Mouse (Mus musculus) C2C12 (cell line): Measurements from ENCODE around the gene Vmn1r194. TPM values are rescaled to one million over a fixed set of nuclear protein-coding genes. Genes with fewer than 3 reads are reported as not detected.
"Not testable (repeated sequence)": the region's sequence is repeated elsewhere in the genome, so short reads cannot be mapped to it uniquely, and the experiment has no call there.

Experiments used
- H3K27me3 ChIP-seq: one replicate; pipeline ENCODE4 v1.6.1; 2011; ENCODE audit not compliant: control insufficient read depth, insufficient read depth, insufficient read length
- H3K36me3 ChIP-seq: one replicate; pipeline ENCODE4 v1.6.1; 2011; ENCODE audit not compliant: control insufficient read depth, insufficient read depth
- H3K4me3 ChIP-seq: one replicate; pipeline ENCODE4 v1.5.1; 2011; ENCODE audit warnings: mild to moderate bottlenecking, control low read depth; ENCODE audit not compliant: poor library complexity, insufficient read depth, severe bottlenecking
- H3K79me2 ChIP-seq: one replicate; pipeline ENCODE4 v1.6.1; 2011; ENCODE audit not compliant: control insufficient read depth, insufficient read depth
- H3K79me3 ChIP-seq: one replicate; pipeline ENCODE4 v1.6.1; 2011; ENCODE audit warnings: low read depth, control low read depth
- H3ac ChIP-seq: one replicate; pipeline ENCODE3; 2011; ENCODE audit warnings: low read depth; ENCODE audit not compliant: control insufficient read depth, insufficient read length
- CEBPB ChIP-seq: IDR thresholded peaks from one replicate; pipeline ENCODE4 v1.6.1; 2011; ENCODE audit warnings: low read depth, mild to moderate bottlenecking, control low read depth, moderate library complexity
- CTCF ChIP-seq: IDR thresholded peaks from one replicate; pipeline ENCODE4 v1.5.1; 2011; ENCODE audit not compliant: control insufficient read depth, insufficient read depth, insufficient read length
- FOSL1 ChIP-seq: IDR thresholded peaks from one replicate; pipeline ENCODE4 v1.8.0; 2011; ENCODE audit warnings: mild to moderate bottlenecking, low read length; ENCODE audit not compliant: poor library complexity, insufficient read depth, severe bottlenecking
- MAX ChIP-seq: IDR thresholded peaks from one replicate; pipeline ENCODE4 v1.6.1; 2011; ENCODE audit warnings: mild to moderate bottlenecking, control low read depth
- MYOD1 ChIP-seq: IDR thresholded peaks from one replicate; pipeline ENCODE4 v1.6.1; 2011; ENCODE audit warnings: low read depth; ENCODE audit not compliant: control insufficient read depth, insufficient read length
- MYOG ChIP-seq: IDR thresholded peaks from one replicate; pipeline ENCODE4 v1.6.1; 2011; ENCODE audit not compliant: control insufficient read depth, insufficient read length; ENCODE audit errors: extremely low read depth
- USF1 ChIP-seq: IDR thresholded peaks from one replicate; pipeline ENCODE4 v1.6.1; 2011; ENCODE audit warnings: low read depth, mild to moderate bottlenecking, control low read depth, moderate library complexity
- long read RNA-seq, 2 experiments: library from polyadenylated mRNA; unstranded; transcript quantifications; one replicate each; pipeline ENCODE4 v2.0.0; 2019 to 2020
- microRNA-seq: library from miRNA; unstranded; fragments of <30 nt; microRNA quantifications from one replicate; pipeline ENCODE4, GENCODE M21; 2019; ENCODE audit warnings: borderline microRNAs expressed
- polyA plus RNA-seq: library from polyadenylated mRNA; unstranded; fragments of >200 nt; fragmentation: generic; extraction: Trizol; gene quantifications from one replicate; pipeline ENCODE4 v1.2.1, GENCODE M21; 2012; ENCODE audit warnings: missing spikeins

The Vmn1r194 gene
- not detected for polyA plus RNA-seq
- long read RNA-seq, experiment 1: 0 reads
- long read RNA-seq, experiment 2: 0 reads

DNA sequence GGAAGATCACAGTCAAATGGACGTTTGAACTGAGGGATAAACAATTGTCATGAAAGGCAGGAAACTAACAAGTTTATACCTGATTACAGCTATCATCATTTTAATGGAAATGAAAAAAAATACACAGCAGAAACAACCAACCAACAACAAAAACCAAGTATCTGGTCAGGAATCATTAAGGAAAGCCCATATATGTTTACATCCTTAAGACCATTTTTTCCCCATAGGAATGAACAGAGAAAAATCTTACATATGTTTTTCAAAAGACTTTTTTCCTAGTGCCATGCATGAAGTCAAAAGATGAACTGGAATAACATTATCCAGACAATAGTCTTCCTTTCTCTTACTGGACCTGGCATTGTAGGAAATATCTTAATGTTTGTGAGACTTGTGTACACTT is at the start of gene Vmn1r194:
TSS of gene Vmn1r194 (plus strand) at position 301 of the 400 bp plus-strand sequence.
- Histone ChIP-seq H3K79me2 (no peaks in the 10 kb centered on the region), H3K4me3 (no peak within 1 kb of the TSS), H3ac (no peak within 1 kb of the TSS), H3K79me3 (no peaks in the 10 kb centered on the region), H3K36me3 (no peaks in the 10 kb centered on the region), H3K27me3 (no peaks in the 10 kb centered on the region)
- no peak for TF ChIP-seq CTCF
- TF ChIP-seq MYOG: no peak

DNA sequence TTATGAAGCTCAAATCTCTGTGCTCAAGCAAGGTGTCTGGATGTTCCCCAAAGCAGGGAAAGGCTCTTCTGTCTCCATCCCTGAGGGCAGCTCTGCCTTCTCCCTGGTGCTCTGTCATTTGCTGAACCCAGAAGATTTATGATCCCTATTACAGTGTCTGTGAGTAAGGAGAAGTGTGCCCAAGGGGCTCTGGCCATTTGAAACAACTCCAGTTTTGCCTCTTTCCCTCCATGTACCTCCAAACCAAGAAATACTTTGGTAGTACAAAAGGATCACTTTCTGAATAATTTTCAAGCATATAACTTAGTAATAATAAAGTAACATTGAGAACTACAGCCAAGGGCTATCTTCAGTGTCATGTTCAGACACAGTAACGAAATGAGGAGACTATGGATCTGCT is 21.0 kb upstream of the Vmn1r194 start, which contains the start of gene Vmn1r193:
TSS of gene Vmn1r193 (minus strand) at position 101 of the 400 bp plus-strand sequence.
- not testable (repeated sequence) for H3K79me3 ChIP-seq, H3K36me3 ChIP-seq, H3K4me3 ChIP-seq, H3K79me2 ChIP-seq, H3ac ChIP-seq, H3K27me3 ChIP-seq

DNA sequence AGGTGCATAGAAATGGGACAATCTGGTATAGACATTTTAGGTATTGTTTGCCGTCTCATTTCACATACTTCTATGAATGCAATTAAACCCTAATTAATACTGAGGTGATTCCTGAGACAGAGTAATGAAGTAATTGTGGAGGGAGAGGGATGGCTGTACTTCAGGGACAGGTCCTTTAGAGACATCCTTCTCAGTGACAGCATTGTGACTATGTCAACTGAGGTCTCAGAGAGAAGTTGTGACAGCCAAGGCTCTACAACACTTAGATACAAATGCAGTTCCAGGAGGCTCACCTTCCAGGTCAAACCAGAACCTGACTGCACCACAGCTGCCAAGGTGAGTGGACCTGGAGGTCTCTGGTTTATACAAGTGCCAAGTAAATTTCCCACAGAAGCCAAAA is 26.2 kb downstream of the Vmn1r194 start, which contains the start of gene Vmn1r195:
TSS of gene Vmn1r195 (plus strand) at position 301 of the 400 bp plus-strand sequence.
- H3ac ChIP-seq, H3K79me3 ChIP-seq, H3K79me2 ChIP-seq, H3K36me3 ChIP-seq, H3K4me3 ChIP-seq, H3K27me3 ChIP-seq: not testable (repeated sequence)

DNA sequence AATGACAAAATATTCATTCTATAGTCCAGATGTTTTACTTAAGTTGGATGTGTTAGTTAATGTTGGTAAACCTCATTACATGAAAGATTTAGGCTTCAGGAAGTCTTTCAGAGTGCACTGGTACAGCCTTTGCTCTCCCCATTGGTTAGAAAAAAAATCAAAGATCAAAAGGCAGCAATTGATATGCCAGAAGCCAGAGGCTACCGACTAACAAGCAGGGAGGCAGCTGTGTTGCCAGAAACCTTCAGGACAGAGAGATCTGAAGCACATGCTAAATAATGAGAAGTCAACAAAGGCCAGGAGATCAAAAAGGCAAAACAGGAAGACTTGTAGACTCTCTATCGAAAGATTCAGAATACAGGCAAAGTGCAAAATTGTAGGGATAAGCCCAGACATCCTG is 27.7 kb downstream of the Vmn1r194 start:
- Histone ChIP-seq H3K27me3 (no peaks in the 10 kb centered on the region), H3K79me3 (no peaks in the 10 kb centered on the region), H3K79me2 (no peaks in the 10 kb centered on the region), H3K36me3 (no peaks in the 10 kb centered on the region), H3K4me3 (no peak overlapping the region), H3ac (no peak overlapping the region)
- TF ChIP-seq USF1 (no peak), MAX (no peak), MYOD1 (no peak), FOSL1 (no peak), CTCF (no peak), CEBPB (no peak), MYOG (no peak)

DNA sequence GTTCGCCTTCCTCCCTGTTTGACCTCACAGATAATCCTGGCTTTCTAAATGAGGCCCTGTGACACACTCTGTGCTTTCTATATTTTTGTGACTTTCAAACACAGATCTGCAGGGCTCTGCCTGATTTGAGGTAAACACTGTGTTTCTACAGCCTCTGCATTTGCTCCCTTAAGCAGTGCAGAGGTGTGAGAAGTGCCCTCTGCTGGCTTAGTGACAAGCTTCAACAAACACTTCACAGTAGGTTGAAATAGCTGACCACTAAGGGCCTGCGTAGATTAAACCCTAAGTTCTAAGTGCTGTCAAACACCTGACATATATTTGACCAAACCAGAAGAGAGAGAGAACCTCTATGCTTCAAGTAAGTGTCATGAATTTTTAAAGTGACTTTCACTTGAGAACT is 40.6 kb downstream of the Vmn1r194 start:
- no peaks in the 10 kb centered on the region for H3K79me3 ChIP-seq
- H3K79me2 ChIP-seq: no peaks in the 10 kb centered on the region
- H3K4me3 ChIP-seq: no peak overlapping the region
- H3ac ChIP-seq: no peak overlapping the region
- no peaks in the 10 kb centered on the region for H3K36me3 ChIP-seq
- TF ChIP-seq MAX (no peak), MYOG (no peak), CEBPB (no peak)
- H3K27me3 ChIP-seq: no peaks in the 10 kb centered on the region

DNA sequence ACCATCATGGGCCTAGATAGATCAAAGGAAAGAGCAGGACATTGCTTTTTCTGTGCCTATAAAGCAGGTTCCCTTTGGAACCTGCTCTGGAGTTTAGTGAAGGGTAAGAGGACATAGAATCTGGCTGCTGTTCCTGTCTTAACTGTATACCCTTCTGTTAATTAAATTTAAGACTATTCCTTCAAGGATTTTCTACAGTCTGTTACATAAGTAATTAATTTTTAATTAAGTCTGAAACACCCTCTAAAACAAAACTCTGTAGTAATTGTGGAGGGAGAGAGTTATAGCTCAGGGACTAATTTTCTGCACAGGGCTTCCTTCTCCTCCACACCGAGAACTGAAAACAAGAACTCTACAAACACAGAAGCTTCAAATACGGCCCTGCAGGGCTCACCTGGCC is 45.6 kb downstream of the Vmn1r194 start, which contains the start of gene Vmn1r196:
TSS of gene Vmn1r196 (plus strand) at position 301 of the 400 bp plus-strand sequence.
- TF ChIP-seq CEBPB (no peak), CTCF (no peak), MAX (no peak)

More for the DNA sequence above, 45.6 kb downstream of the Vmn1r194 start, which contains the start of gene Vmn1r196:
- no peaks in the 10 kb centered on the region for H3K79me3 ChIP-seq
- no peaks in the 10 kb centered on the region for H3K79me2 ChIP-seq
- no peak within 1 kb of the TSS for H3K4me3 ChIP-seq
- H3K36me3 ChIP-seq: no peaks in the 10 kb centered on the region
- H3K27me3 ChIP-seq: no peaks in the 10 kb centered on the region
- no peak within 1 kb of the TSS for H3ac ChIP-seq

Small RNA genes within 50 kb of the gene (microRNA-seq; reads per million reads assigned to microRNA genes)
- not detected for gene Gm23282
- gene Gm25084: not detected

Other genes starting within 250 kb of the Vmn1r194 start
- gene Prss16, start 234.5 kb upstream of the Vmn1r194 start, polyA plus RNA-seq: 1.1 TPM
- 9.5 TPM for gene Hist1h2ah, start 208.6 kb upstream of the Vmn1r194 start, polyA plus RNA-seq
- gene Hist1h2bk, start 208.3 kb upstream of the Vmn1r194 start, polyA plus RNA-seq: 12.8 TPM
- 31.8 TPM for gene Hist1h4i, start 202.9 kb upstream of the Vmn1r194 start, polyA plus RNA-seq
- gene Hist1h2ag, start 201.3 kb upstream of the Vmn1r194 start, polyA plus RNA-seq: 9.8 TPM
- gene Hist1h2bj, start 201.0 kb upstream of the Vmn1r194 start, polyA plus RNA-seq: 6.8 TPM
- not detected for gene Vmn1r188, start 159.8 kb upstream of the Vmn1r194 start, polyA plus RNA-seq
- gene Vmn1r189, start 138.4 kb upstream of the Vmn1r194 start, polyA plus RNA-seq: not detected
- not detected for gene Vmn1r191, start 60.2 kb upstream of the Vmn1r194 start, polyA plus RNA-seq
- not detected for gene Vmn1r192, start 53.1 kb upstream of the Vmn1r194 start, polyA plus RNA-seq
- not detected for gene Vmn1r193, start 21.1 kb upstream of the Vmn1r194 start, polyA plus RNA-seq
- gene Vmn1r195, start 26.3 kb downstream of the Vmn1r194 start, polyA plus RNA-seq: not detected
- gene Vmn1r196, start 45.7 kb downstream of the Vmn1r194 start, polyA plus RNA-seq: not detected
- gene Vmn1r197, start 80.4 kb downstream of the Vmn1r194 start, polyA plus RNA-seq: not detected
- gene Vmn1r198, start 106.1 kb downstream of the Vmn1r194 start, polyA plus RNA-seq: not detected
- gene Vmn1r199, start 135.6 kb downstream of the Vmn1r194 start, polyA plus RNA-seq: not detected
- not detected for gene Vmn1r200, start 146.2 kb downstream of the Vmn1r194 start, polyA plus RNA-seq
- not detected for gene Vmn1r201, start 227.7 kb downstream of the Vmn1r194 start, polyA plus RNA-seq